Mouse (Mus musculus) large intestine, adult 2 months (tissue): ENCODE data around the gene Kctd19. TPM values are rescaled to one million over a fixed set of nuclear protein-coding genes. Genes with fewer than 3 reads are reported as not detected.

Source experiments
- DNase-seq: peaks from one replicate; pipeline ENCODE4 v3.0.0-alpha.2; 2012; ENCODE audit warnings: low read depth, low spot score
- WGBS: fragments of 180-500 bp; shearing (Covaris S2); methylation state at CpG from one replicate; pipeline ENCODE4 v1.1.7; 2018; 5-methylcytosine and 5-hydroxymethylcytosine counted together
- polyA plus RNA-seq: library from polyadenylated mRNA; depleted of rRNA; stranded (reverse); fragments of >200 nt; gene quantifications from 2 replicates; pipeline ENCODE4 v1.2.3, GENCODE M21; 2012; rRNA removed

The Kctd19 gene
- 0.07 TPM in 1 of 2 replicates, not detected in the other for polyA plus RNA-seq

DNA sequence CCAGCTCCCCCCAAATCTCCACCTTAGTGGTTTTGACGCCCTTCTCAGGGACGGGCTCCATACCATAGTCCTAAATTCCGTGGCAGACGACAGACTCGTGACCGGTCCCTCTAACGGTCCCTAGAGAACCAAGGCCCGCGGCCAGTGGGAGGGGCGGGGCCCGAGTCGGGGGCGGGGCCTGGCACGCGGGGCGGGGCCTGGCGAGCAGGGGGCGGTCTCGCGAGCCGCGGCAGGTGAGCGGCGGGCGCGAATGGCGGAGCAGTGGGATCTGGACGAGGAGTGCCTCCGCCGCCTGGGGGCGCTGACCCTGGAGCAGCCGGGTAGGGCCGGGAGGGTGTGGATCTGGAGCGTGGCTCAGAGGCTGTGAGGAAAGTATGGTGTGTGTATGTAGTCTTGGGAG, at the start of gene Kctd19, which contains the start of gene Lrrc36:
TSS of gene Kctd19 (minus strand) at position 112 of the 400 bp plus-strand sequence.
TSS of gene Lrrc36 (plus strand) at position 181 of the 400 bp plus-strand sequence.
- WGBS: 3% methylated on average over 34 of the region's 34 CpGs
- DNase-seq: peak; percentile 11

DNA sequence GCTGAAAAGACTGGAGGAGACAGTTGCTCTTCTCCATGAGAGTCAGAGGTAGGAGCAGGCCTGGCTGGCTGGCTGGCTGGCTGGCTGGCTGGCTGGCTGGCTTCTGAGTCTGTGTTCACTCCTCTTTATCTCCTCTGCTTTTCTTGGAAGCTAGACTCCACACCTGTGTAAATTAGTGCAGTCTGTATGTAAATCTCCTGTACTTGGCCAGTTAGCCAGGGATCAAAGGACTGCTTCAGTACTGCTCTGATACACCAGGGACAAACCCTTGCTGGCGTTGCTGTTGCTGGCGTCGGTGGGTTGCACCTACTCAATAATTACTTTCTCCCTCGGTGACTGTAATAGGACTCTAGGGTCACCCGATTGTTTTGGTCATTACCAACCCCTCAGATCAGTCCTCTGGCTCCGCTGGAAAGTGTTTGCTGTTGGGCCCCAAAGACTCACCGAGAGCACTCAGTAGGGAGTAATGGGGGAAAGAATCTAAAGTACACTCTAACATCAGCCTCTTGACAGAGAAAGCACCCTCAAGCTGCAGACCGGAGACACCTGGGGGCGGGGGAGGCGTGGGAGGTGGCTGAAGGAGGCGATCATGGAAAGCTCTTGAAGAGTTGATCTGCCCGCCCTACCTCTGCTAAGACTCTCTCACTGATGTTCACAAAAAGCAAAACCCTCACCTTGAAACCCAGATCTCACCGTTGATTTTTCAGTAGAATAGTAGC, 47.9 kb upstream of the Kctd19 start:
- 54% methylated on average over 13 of the region's 13 CpGs for WGBS
- DNase-seq: no peak

DNA sequence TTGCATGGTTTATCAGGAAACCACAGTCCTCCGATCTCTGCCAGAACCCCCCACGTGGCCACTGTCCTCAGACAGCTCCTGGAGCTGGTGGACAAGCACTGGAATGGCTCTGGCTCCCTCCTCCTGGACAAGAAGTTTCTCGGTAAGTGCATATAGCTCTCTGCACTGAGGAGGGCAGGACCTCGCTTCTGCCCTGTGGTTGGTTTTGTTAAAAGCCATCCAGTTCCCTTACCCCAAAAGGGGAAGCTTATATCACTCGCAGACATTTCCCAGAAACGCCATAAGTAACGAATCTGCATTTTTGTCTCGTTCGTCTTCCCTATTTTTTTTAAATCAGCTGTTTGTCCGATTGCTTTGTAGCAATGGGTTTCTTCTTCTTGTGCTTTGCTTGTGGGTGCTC, 41.9 kb upstream of the Kctd19 start:
- DNase-seq: no peak
- 53% methylated on average over 10 of the region's 10 CpGs for WGBS

DNA sequence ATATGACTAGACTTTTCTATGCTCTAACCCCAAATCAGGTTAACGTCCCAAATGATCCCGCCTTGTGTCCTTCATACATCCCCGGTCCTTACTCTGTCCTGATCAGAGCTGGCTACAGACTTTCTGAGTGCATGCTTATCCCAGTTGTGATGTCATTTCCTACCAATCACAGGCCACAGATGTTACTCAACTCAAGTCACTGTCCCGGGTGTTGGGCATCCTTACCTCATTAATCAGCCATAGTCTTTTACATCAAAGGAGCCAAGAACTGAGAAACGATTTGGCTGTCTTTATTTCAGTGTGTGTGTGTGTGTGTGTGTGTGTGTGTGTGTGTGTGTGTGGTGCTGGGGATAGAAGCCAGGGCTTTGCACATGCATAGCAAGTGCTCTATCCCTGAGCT, 40.8 kb upstream of the Kctd19 start:
- no peak for DNase-seq
- 56% methylated on average over 5 of the region's 5 CpGs for WGBS

DNA sequence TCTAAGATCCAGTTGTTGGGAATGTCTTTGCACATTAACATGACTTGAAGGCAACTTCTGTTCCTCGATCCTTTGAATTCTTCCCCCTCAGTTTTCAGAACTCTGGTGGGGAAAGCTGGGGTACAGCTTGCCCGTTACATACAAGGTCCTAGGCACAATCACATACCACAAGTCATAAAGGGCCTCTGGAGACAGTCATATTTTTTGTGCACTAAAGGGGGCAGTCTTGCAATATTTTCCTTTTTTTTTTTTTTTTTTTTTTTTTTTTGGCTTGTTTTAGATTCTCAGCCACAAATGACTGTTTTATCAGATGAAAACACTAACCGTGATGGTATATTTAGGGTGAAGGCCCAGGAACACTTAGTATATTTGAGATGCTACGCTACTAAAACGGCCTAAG, 40.0 kb upstream of the Kctd19 start:
- no peak for DNase-seq
- WGBS: 54% methylated on average over 5 of the region's 5 CpGs

DNA sequence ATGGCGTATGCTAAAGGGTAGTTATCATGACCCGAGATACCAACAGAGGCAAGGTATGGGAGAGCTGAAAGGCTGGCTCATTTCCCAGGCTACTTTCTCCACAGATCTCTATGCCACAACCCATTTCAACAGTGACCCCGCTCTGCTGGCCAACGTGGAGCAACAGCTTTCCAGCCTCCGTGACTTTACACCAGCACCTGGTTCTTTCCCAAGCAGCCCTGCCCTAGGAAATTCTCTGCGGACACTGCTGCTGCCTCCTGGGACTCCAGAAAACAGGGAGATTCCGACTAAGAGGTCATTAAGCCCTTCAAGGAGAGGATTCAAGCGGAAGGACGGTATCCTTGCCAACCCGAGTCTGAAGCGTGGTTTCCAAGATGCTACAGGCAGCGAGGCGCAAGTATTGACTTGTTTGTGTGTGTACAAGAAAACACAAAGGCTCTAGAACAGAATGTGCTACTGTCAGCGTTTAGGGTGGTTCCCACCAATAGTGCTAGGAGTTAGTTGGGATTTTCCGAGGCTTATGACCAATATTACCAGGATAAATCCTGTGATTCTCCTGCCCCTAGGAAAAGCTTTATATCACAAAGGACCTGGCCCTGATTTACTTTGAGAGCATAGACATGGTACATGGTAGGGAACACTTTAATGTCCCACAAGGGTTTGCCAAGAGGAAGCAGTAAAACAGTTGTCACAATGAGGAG, 38.8 kb upstream of the Kctd19 start:
- DNase-seq: no peak

DNA sequence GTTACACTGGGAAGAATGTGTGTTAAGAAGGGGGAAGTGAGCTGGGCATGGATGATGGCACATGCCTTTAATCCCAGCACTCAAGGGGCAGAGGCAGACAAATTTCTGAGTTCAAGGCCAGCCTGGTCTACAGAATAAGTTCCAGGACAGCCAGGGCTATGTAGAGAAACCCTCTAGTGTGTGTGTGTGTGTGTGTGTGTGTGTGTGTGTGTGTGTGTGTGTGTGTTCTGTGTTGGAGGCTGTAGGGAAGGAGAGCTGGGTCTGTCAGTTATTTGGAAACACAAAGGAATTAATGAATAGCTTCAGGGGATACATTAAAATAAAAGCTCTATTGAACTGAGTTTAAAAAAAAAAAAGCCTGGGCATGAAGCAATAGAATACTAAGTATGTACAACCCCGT, 37.7 kb upstream of the Kctd19 start:
- WGBS: 62% methylated on average over 1 of the region's 1 CpGs
- no peak for DNase-seq

More for the DNA sequence above, 38.8 kb upstream of the Kctd19 start:
- 56% methylated on average over 15 of the region's 15 CpGs for WGBS

DNA sequence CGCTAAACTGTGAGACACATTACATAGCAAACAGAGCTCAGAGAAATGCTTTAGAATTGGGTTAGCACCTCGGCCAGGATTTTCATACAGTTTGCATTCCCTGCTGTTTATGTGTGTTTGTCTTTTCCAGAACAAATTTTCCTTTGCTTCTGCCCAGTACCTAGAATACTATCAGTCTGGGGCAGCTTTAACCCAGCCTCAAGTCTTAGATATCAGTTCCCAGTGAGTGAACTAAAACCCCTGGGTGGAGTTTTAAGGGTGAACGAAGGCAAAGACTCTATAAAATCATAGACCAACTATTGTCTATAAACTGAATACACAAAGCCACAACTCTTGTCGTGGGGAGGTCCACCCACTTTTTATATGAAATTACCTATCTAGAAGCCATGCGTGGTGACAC, 35.3 kb upstream of the Kctd19 start:
- DNase-seq: no peak
- WGBS: 42% methylated on average over 5 of the region's 5 CpGs

DNA sequence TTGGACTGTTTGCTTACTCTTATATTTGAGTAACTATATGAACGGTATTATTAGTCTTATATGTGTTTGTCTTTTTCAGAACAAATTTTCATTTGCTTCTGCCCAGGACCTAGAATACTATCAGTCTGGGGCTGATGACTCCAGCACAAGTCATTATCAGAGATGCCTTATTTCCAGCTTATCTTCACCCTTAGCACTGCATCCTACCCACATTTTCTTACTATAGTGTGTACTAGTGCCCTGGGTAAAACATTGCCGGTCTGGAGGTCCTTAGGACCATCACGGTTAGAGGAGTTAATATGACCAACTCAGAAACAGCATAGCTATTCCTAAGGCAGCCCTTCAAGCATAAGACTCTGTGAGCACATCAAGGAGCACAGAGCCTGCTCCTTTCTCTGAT, 34.9 kb upstream of the Kctd19 start:
- DNase-seq: no peak
- 82% methylated on average over 3 of the region's 3 CpGs for WGBS

DNA sequence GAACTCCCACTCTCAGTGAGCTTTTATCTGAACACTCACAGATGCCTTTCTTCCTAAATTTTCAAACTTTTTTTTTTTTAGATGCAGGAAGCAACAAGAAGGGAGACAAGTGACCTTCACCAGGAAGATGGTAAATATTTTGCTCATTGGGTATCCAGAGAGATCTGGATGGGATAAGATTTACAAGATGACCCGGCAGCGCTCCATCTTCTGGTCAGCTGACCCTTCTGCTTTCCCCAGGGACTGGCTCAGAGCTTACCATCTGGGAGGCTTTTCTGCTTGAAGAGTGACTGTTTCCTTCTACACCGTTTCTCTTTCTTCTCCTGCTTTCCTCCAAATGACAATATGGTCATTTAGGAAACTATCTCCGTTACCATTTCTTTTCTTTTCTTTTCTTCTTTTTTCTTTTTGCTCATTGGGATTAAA, 32.8 kb upstream of the Kctd19 start:
- WGBS: 46% methylated on average over 4 of the region's 4 CpGs
- DNase-seq: no peak

DNA sequence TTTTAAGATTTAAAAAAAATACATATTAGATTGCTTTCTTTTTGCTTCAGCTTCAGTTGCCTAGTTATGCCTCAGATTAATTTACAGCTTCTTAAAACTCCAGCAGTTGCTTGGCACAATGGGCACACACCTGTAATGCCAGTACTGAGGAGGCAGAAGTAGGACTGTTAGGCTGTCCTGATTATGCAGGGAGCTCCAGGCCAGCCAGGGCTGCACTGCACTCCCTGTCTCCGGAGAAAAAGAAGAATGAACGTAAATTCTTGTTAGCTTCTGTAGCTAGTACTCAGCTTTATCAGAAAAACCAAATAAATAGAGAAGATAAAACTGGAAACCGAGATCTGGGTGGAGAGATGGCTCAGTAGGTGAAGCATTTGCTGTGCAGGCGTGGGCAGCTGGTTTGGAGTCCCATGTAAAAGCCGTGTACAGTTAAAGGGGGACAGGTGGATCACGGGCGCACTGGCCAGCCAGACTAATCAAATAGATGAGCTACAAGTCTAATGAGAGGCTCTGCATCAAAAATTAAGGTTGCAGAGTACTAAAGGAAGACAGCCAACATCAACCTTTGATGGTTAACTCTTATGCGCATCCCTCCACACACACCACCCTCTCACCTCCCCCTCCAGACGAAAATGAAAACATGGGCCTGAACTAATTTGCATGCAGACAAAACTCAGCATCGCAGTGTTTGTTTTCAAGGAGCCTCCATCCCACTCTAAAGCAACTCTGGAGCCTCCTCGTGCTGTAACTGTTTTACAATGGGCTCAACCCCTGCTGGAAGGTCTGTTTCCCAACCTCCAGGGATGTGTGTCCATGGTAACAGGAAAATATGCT, 32.2 kb upstream of the Kctd19 start:
- 48% methylated on average over 11 of the region's 11 CpGs for WGBS
- DNase-seq: no peak

DNA sequence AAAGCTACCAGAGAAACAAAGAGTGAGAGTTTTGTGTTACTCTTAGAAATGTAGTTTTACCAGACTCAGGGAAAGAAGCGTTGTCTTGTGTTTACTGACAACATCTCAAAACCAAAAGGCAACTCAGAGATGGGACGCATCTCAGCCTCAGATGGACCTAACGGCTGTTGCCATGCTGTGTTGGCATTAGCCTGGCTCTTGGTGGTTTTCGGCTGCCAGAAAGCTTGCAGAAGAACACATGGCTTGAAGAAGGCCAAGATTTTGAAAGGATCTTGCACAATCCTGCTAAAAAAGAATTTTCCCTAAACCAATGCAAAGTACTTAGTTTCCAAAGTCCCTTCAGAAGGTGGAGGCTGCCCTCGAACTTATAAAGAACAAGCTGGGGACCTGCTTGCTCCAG, 29.4 kb upstream of the Kctd19 start:
- WGBS: 94% methylated on average over 5 of the region's 5 CpGs
- DNase-seq: no peak

DNA sequence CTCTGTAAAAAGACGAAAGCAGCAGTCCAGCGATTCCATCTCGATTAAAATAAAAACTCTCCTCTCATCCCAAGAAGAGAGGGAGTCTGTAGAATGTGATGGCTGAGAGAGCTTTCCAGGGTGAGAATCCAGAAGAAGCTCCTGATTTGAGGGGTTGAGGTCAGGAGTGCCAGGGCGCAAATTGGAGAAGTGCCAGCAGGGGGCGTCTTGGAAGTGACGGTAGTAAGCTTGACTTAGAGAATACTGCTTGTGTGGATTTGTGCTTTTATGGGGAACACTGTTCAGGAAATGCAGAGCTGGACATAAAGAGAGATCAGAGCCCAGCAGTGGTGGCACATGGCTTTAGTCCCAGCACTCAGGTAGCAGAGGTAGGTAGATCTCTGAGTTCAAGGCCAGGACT, 28.1 kb upstream of the Kctd19 start:
- 9% methylated on average over 6 of the region's 6 CpGs for WGBS
- no peak for DNase-seq

DNA sequence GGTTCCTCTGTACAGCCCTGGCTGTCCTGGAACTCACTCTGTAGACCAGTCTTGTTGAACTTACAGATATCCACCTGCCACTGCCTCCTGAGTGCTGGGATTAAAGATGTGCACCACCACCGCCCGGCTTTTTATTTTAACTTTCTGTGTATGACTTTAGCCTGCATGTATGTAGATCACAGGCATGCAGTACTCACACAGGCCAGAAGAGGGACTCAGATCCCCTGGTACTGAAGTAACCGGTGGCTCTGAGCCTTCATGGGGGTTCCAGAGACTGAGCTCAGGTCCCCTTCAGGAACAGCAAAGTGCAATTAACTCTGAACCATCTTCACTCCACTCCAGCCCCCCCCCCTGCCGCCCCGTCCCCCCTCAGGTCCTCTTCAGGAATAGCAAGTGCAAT, 25.6 kb upstream of the Kctd19 start:
- WGBS: 44% methylated on average over 5 of the region's 5 CpGs
- DNase-seq: no peak

DNA sequence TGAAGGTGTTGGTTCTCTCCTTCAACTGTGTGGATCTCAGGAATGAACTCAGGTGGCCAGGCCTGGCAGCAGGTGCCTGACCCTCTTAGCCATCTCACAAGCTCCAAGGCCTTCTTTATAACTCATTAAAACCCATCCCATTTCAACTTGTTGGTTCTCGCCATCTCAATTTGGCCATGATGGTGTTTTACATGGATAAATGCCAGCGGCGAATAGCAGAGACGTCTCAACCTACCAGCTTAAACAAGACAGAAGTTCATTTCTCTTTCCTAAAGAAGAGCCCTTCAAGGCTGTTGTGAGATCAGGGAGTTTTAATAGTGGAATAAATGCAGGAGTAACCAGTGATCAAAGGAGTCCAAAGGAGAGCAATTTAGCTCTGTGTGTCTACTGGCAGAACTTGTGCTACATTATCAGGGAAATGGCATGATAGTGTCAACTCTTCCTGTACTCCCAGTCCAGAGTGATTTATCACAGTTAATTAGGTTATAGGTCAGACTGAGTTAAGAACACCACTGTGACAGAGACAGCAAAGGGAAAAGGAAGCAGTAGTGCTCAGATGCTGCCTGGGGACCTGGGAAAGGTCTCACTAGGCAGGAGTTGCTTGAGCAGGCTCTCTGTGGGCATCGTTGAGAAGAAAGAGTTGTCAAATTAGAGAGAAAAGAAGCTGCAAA, 23.9 kb upstream of the Kctd19 start:
- 58% methylated on average over 5 of the region's 5 CpGs for WGBS
- no peak for DNase-seq

DNA sequence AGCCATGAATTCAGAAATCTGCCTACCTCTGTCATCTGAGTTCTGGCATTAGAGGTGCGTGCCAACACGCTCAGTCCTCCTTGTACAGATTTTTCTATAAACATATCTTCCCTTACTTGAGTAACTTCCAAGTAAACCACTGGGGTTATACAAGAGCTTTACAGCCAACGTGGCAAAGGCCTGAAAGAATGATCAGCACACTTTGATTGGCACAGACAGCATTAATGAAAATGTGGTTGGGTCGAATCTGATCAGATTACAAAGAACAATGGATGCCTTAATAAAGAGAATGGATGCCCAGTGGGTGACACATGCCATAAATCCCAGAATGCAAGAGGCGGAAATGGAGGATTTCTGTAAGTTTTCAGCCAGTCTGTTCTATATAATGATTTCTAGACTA, 22.9 kb upstream of the Kctd19 start:
- DNase-seq: no peak
- WGBS: 73% methylated on average over 5 of the region's 5 CpGs

DNA sequence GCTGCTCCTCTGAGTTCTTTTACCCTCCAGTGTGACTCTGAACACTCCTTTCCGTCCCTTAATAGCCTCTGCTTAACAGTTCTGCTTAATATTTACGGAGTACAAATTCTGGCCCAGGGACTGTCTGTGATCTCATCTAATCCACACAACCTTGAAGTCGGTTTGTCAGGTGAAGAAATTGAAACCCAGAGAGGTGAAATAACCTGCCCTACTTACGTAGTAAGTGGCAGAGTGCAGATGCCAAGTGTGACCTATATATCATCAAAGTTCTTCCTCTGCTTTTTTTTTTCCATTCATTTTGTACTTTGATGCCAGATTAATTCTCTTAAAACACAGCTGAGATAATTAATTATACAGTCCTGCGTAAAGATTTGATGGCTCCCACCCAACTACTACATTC, 20.8 kb upstream of the Kctd19 start:
- DNase-seq: no peak
- 50% methylated on average over 5 of the region's 5 CpGs for WGBS

DNA sequence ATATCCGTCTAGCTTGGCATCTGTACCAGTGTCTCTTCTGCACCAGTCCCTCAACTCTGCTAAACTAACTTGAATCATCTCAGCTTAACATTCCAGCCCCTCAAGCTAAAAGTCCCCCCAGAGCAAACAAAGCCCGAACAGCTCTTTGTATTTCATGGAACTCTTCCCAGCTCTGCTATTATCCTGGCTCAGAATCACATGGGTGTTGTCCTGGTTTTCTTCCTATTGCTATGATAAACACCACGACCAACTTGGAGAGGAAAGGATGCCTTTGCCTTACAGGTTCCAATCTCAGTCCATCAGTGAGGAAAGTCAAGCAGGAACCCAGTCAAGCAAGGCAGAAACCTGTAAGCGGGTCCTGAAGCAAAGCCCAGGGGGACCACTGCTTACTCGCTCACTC, 20.2 kb upstream of the Kctd19 start:
- no peak for DNase-seq
- WGBS: 39% methylated on average over 5 of the region's 5 CpGs

DNA sequence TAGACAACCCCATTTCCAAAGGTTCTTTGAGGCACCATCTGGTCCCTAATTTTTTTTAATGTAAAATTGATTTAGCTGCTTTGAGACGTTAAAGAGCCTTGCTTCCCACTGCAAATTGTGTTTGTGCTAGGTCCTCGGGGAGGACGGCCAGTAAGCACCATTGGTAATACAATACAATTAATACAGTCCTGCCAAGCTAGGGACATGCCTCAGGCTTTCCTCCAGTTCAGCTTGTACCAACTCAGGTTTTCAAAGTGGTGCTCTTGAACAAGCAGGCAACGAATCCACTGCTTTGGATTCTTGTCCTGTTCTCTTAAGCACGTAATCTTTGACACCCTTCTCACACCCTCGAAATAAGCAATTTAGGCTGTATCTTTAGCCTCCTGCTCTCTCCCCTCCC, 19.7 kb upstream of the Kctd19 start:
- no peak for DNase-seq

More for the DNA sequence above, 19.7 kb upstream of the Kctd19 start:
- 54% methylated on average over 6 of the region's 6 CpGs for WGBS
